Mouse (Mus musculus): Measurements from ENCODE around the gene Hist2h2bb. TPM values are rescaled to one million over a fixed set of nuclear protein-coding genes. Genes with fewer than 3 reads are reported as not detected.
"Not testable (repeated sequence)": the region's sequence is repeated elsewhere in the genome, so short reads cannot be mapped to it uniquely, and the experiment has no call there.

Gene Hist2h2bb
- polyA plus RNA-seq, 1 experiment from 2014 or later = 14.8 TPM

- no peak overlapping the region for H3K4me3 ChIP-seq (ENCODE audit: low read length)
- H3K9ac ChIP-seq (replicated peaks; ENCODE audit: low read length) = no peak overlapping the region
- 76% methylated on average over 2 of the region's 2 CpGs for WGBS
- no peak overlapping the region for H3K27ac ChIP-seq (ENCODE audit: low read length)
- H3K4me1 ChIP-seq (ENCODE audit: insufficient read depth, low read length) = peaks cover 17% of the 10 kb centered on the region; the same call in 1 of the 2 replicates
- no peak for ATAC-seq (ENCODE audit: low FRiP score, low TSS enrichment)
- H3K36me3 ChIP-seq (ENCODE audit: insufficient read depth, low read length) = no peaks in the 10 kb centered on the region
- no peak overlapping the region for H3K4me2 ChIP-seq (replicated peaks; ENCODE audit: low read depth, low read length)
- no peaks in the 10 kb centered on the region for H3K27me3 ChIP-seq (ENCODE audit: insufficient read depth, low read length)
- no peaks in the 10 kb centered on the region for H3K9me3 ChIP-seq (ENCODE audit: low read length)
Measured at GRCm38 (mm10) chr3:96230404-96230803, 39.1 kb upstream of the Hist2h2bb start.

GRCm38 (mm10) chr3:96230910-96231757, 38.4 kb upstream of the Hist2h2bb start:
- Histone ChIP-seq H3K4me1 (ENCODE audit: insufficient read depth, low read length) (peaks cover 10% of the 10 kb centered on the region; the same call in 1 of the 2 replicates), H3K4me2 (replicated peaks; ENCODE audit: low read depth, low read length) (no peak overlapping the region), H3K4me3 (ENCODE audit: low read length) (no peak overlapping the region), H3K9ac (replicated peaks; ENCODE audit: low read length) (no peak overlapping the region), H3K27me3 (ENCODE audit: insufficient read depth, low read length) (no peaks in the 10 kb centered on the region), H3K36me3 (ENCODE audit: insufficient read depth, low read length) (no peaks in the 10 kb centered on the region), H3K9me3 (ENCODE audit: low read length) (no peaks in the 10 kb centered on the region), H3K27ac (ENCODE audit: low read length) (no peak overlapping the region)
- no peak for ATAC-seq (ENCODE audit: low FRiP score, low TSS enrichment)
- WGBS = 81% methylated on average over 4 of the region's 4 CpGs

- no peak for ATAC-seq (ENCODE audit: low FRiP score, low TSS enrichment)
- WGBS = 66% methylated on average over 2 of the region's 2 CpGs
- H3K9ac ChIP-seq (replicated peaks; ENCODE audit: low read length) = no peak overlapping the region
- no peak overlapping the region for H3K27ac ChIP-seq (ENCODE audit: low read length)
- no peaks in the 10 kb centered on the region for H3K9me3 ChIP-seq (ENCODE audit: low read length)
- no peak overlapping the region for H3K4me2 ChIP-seq (replicated peaks; ENCODE audit: low read depth, low read length)
- no peaks in the 10 kb centered on the region for H3K36me3 ChIP-seq (ENCODE audit: insufficient read depth, low read length)
- no peaks in the 10 kb centered on the region for H3K27me3 ChIP-seq (ENCODE audit: insufficient read depth, low read length)
- peaks cover 10% of the 10 kb centered on the region for H3K4me1 ChIP-seq (ENCODE audit: insufficient read depth, low read length)
- H3K4me3 ChIP-seq (ENCODE audit: low read length) = no peak overlapping the region
Measured at GRCm38 (mm10) chr3:96231758-96232120, 37.8 kb upstream of the Hist2h2bb start.

GRCm38 (mm10) chr3:96234914-96235313, 34.6 kb upstream of the Hist2h2bb start:
- no peak for ATAC-seq (ENCODE audit: low FRiP score, low TSS enrichment)
- no peak overlapping the region for H3K9ac ChIP-seq (replicated peaks; ENCODE audit: low read length)
- WGBS = 85% methylated on average over 2 of the region's 2 CpGs

GRCm38 (mm10) chr3:96235836-96236235, 33.7 kb upstream of the Hist2h2bb start:
- WGBS = 21% methylated on average over 3 of the region's 3 CpGs
- Histone ChIP-seq H3K27me3 (ENCODE audit: insufficient read depth, low read length) (no peaks in the 10 kb centered on the region), H3K4me2 (replicated peaks; ENCODE audit: low read depth, low read length) (no peak overlapping the region), H3K9ac (replicated peaks; ENCODE audit: low read length) (no peak overlapping the region), H3K4me3 (ENCODE audit: low read length) (no peak overlapping the region), H3K9me3 (ENCODE audit: low read length) (no peaks in the 10 kb centered on the region), H3K27ac (ENCODE audit: low read length) (no peak overlapping the region), H3K4me1 (ENCODE audit: insufficient read depth, low read length) (peaks cover 21% of the 10 kb centered on the region), H3K36me3 (ENCODE audit: insufficient read depth, low read length) (no peaks in the 10 kb centered on the region)
- no peak for ATAC-seq (ENCODE audit: low FRiP score, low TSS enrichment)

More at GRCm38 (mm10) chr3:96234914-96235313, 34.6 kb upstream of the Hist2h2bb start:
- Histone ChIP-seq H3K9me3 (ENCODE audit: low read length) (no peaks in the 10 kb centered on the region), H3K36me3 (ENCODE audit: insufficient read depth, low read length) (no peaks in the 10 kb centered on the region), H3K27me3 (ENCODE audit: insufficient read depth, low read length) (no peaks in the 10 kb centered on the region), H3K4me3 (ENCODE audit: low read length) (no peak overlapping the region), H3K27ac (ENCODE audit: low read length) (no peak overlapping the region), H3K4me2 (replicated peaks; ENCODE audit: low read depth, low read length) (no peak overlapping the region), H3K4me1 (ENCODE audit: insufficient read depth, low read length) (peaks cover 19% of the 10 kb centered on the region)

GRCm38 (mm10) chr3:96236834-96237334, 32.7 kb upstream of the Hist2h2bb start:
- peaks cover 23% of the 10 kb centered on the region for H3K4me1 ChIP-seq (ENCODE audit: insufficient read depth, low read length)
- 74% methylated on average over 4 of the region's 4 CpGs for WGBS
- peak overlapping the region; percentile 63 for H3K4me3 ChIP-seq (ENCODE audit: low read length)
- peak overlapping the region; percentile 87 for H3K27ac ChIP-seq (ENCODE audit: low read length)
- H3K36me3 ChIP-seq (ENCODE audit: insufficient read depth, low read length) = no peaks in the 10 kb centered on the region
- peak overlapping the region; percentile 82 for H3K9ac ChIP-seq (replicated peaks; ENCODE audit: low read length)
- peak overlapping the region; percentile 70 for H3K4me2 ChIP-seq (replicated peaks; ENCODE audit: low read depth, low read length)
- no peak for ATAC-seq (ENCODE audit: low FRiP score, low TSS enrichment)
- H3K9me3 ChIP-seq (ENCODE audit: low read length) = no peaks in the 10 kb centered on the region
- H3K27me3 ChIP-seq (ENCODE audit: insufficient read depth, low read length) = no peaks in the 10 kb centered on the region

- Histone ChIP-seq H3K4me2 (replicated peaks; ENCODE audit: low read depth, low read length) (peak overlapping the region; percentile 70), H3K4me1 (ENCODE audit: insufficient read depth, low read length) (peaks cover 23% of the 10 kb centered on the region), H3K9ac (replicated peaks; ENCODE audit: low read length) (peak overlapping the region; percentile 82), H3K27me3 (ENCODE audit: insufficient read depth, low read length) (no peaks in the 10 kb centered on the region), H3K36me3 (ENCODE audit: insufficient read depth, low read length) (no peaks in the 10 kb centered on the region), H3K27ac (ENCODE audit: low read length) (peak overlapping the region; percentile 87), H3K9me3 (ENCODE audit: low read length) (no peaks in the 10 kb centered on the region), H3K4me3 (ENCODE audit: low read length) (peak overlapping the region; percentile 63)
- ATAC-seq (ENCODE audit: low FRiP score, low TSS enrichment) = no peak
- WGBS = 16% methylated on average over 7 of the region's 7 CpGs
Measured at GRCm38 (mm10) chr3:96237335-96237903, 32.1 kb upstream of the Hist2h2bb start.

- Histone ChIP-seq H3K36me3 (ENCODE audit: insufficient read depth, low read length) (no peaks in the 10 kb centered on the region), H3K27ac (ENCODE audit: low read length) (peak overlapping the region; percentile 87), H3K9me3 (ENCODE audit: low read length) (no peaks in the 10 kb centered on the region), H3K27me3 (ENCODE audit: insufficient read depth, low read length) (no peaks in the 10 kb centered on the region), H3K9ac (replicated peaks; ENCODE audit: low read length) (peak overlapping the region; percentile 82), H3K4me3 (ENCODE audit: low read length) (peak overlapping the region; percentile 63), H3K4me2 (replicated peaks; ENCODE audit: low read depth, low read length) (peak overlapping the region; percentile 70), H3K4me1 (ENCODE audit: insufficient read depth, low read length) (peaks cover 23% of the 10 kb centered on the region)
- no peak for ATAC-seq (ENCODE audit: low FRiP score, low TSS enrichment)
- 2% methylated on average over 12 of the region's 12 CpGs for WGBS
Measured at GRCm38 (mm10) chr3:96237904-96238511, 31.5 kb upstream of the Hist2h2bb start.

GRCm38 (mm10) chr3:96238954-96239793, 30.4 kb upstream of the Hist2h2bb start, which contains the start of gene Hist2h3c2:
Gene Hist2h3c2, minus strand, starts transcription at chr3:96239127.
- Histone ChIP-seq H3K4me3 (ENCODE audit: low read length) (peak within 1 kb of the TSS; percentile 63), H3K27ac (ENCODE audit: low read length) (peak within 1 kb of the TSS; percentile 87), H3K4me1 (ENCODE audit: insufficient read depth, low read length) (peaks cover 30% of the 10 kb centered on the region), H3K9ac (replicated peaks; ENCODE audit: low read length) (peak within 1 kb of the TSS; percentile 82), H3K4me2 (replicated peaks; ENCODE audit: low read depth, low read length) (peak within 1 kb of the TSS; percentile 70)
- H3K9me3 ChIP-seq (ENCODE audit: low read length); H3K27me3 ChIP-seq (ENCODE audit: insufficient read depth, low read length); H3K36me3 ChIP-seq (ENCODE audit: insufficient read depth, low read length): not testable (repeated sequence)
- WGBS = 0% methylated on average over 4 of the region's 68 CpGs
- peak; percentile 95 for ATAC-seq (ENCODE audit: low FRiP score, low TSS enrichment)

All from kidney, embryonic 16.5 days (tissue).